Mouse (Mus musculus) embryonic facial prominence, embryonic 11.5 days (tissue): ENCODE data around the gene Gm20388. TPM values are rescaled to one million over a fixed set of nuclear protein-coding genes. Genes with fewer than 3 reads are reported as not detected.

Source experiments
- ATAC-seq: fragments of 200-750 bp; cut with Nextera tagmentation; replicated peaks from 2 replicates; pipeline ENCODE4 v1.8.0; 2017; ENCODE audit warnings: low read depth; ENCODE audit not compliant: insufficient number of reproducible peaks, low FRiP score, low TSS enrichment
- DNase-seq: peaks from one replicate; pipeline ENCODE4 v3.0.0-alpha.2; 2015; ENCODE audit warnings: low spot score
- H3K27ac ChIP-seq: fragments of 300-500 bp; sonication (generic); replicated peaks from 2 replicates; pipeline ENCODE4 v1.5.1; 2014; ENCODE audit warnings: mild to moderate bottlenecking, low read depth, low read length, control low read depth
- H3K27me3 ChIP-seq: fragments of 300-500 bp; sonication (generic); 2 replicates; pipeline ENCODE4 v1.6.1; 2014; ENCODE audit warnings: mild to moderate bottlenecking, low read length, moderate library complexity, mixed read lengths; ENCODE audit not compliant: control insufficient read depth, insufficient read depth
- H3K36me3 ChIP-seq: fragments of 300-500 bp; sonication (generic); replicated peaks from 2 replicates; pipeline ENCODE4 v1.6.1; 2014; ENCODE audit warnings: low read depth, mild to moderate bottlenecking, low read length, moderate library complexity, mixed read lengths; ENCODE audit not compliant: control insufficient read depth, insufficient read depth
- H3K4me1 ChIP-seq: fragments of 300-500 bp; sonication (generic); 2 replicates; pipeline ENCODE4 v1.6.1; 2014; ENCODE audit warnings: low read length, mixed read lengths; ENCODE audit not compliant: control insufficient read depth, insufficient read depth
- H3K4me2 ChIP-seq: fragments of 300-500 bp; sonication (generic); 2 replicates; pipeline ENCODE4 v1.6.1; 2014; ENCODE audit warnings: low read depth, mild to moderate bottlenecking, control low read depth, low read length, moderate library complexity
- H3K4me3 ChIP-seq: fragments of 300-500 bp; sonication (generic); 2 replicates; pipeline ENCODE4 v1.5.1; 2014; ENCODE audit warnings: low read depth, low read length, control low read depth
- H3K9ac ChIP-seq: fragments of 300-500 bp; sonication (generic); replicated peaks from 2 replicates; pipeline ENCODE4 v1.6.1; 2014; ENCODE audit warnings: mild to moderate bottlenecking, control low read depth, low read length
- H3K9me3 ChIP-seq: fragments of 300-500 bp; sonication (generic); replicated peaks from 2 replicates; pipeline ENCODE4 v1.6.1; 2016; ENCODE audit warnings: mild to moderate bottlenecking, low read length, inconsistent platforms, mixed read lengths; ENCODE audit not compliant: control insufficient read depth
- WGBS: fragments of 180-500 bp; shearing (Covaris S2); extraction: QIAGEN DNeasy Blood & Tissue Kit; methylation state at CpG from one replicate; pipeline ENCODE4 v1.1.7; 2014; 5-methylcytosine and 5-hydroxymethylcytosine counted together
- polyA plus RNA-seq: library from polyadenylated mRNA; unstranded; fragments of >200 nt; fragmentation: Nextera tagmentation; extraction: Ambion mirVana; gene quantifications from 2 replicates; pipeline ENCODE4 v1.2.1, GENCODE M21; 2014

Gene Gm20388
- polyA plus RNA-seq, 1 experiment from 2014 or later = 3.1 TPM

DNA sequence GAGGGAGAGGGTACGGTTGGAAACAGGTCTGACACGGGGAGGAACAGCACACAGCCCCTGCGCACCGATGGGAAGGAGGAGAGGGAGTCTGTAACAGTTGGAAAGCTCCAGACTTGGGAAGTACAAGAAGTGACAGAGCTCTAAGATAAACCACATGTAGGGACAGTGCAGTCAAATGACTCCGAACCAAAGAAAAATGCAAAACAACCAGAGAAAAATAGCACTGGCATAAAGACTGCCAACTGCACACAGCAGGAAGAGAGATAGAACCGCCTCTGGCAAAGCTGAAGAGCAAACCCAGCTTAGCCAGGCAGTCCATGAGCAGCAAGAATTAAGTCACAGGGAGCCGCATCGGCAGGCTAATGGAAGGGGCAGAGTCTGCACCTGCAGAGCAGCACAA, 1712.4 kb downstream of the Gm20388 start:
- 87% methylated on average over 8 of the region's 8 CpGs for WGBS

DNA sequence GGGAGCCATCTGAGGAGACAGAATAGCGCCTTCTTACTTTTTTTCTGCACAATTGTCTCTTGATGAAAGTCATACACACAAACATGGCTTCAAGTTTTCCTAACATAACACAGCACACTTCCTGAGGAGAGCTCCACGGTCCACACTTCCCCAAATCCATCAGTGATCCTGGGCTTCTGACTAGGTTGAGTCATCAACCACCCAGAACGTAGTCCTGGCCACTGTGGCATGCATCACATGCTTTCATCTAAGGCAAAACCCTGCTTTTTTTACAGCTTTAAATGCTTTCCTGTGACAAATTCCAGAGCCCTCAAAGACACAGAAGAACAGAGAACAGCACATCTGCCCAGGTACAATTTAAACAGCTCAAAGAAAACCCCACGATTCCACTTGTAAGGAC, 1718.0 kb downstream of the Gm20388 start:
- Histone ChIP-seq H3K4me1 (no peaks in the 10 kb centered on the region), H3K27ac (no peak overlapping the region), H3K4me3 (no peak overlapping the region), H3K9me3 (no peaks in the 10 kb centered on the region), H3K9ac (no peak overlapping the region), H3K27me3 (no peaks in the 10 kb centered on the region), H3K4me2 (no peak overlapping the region), H3K36me3 (no peaks in the 10 kb centered on the region)
- 83% methylated on average over 4 of the region's 4 CpGs for WGBS
- DNase-seq = no peak
- ATAC-seq = no peak

More for the DNA sequence above, 1712.4 kb downstream of the Gm20388 start:
- Histone ChIP-seq H3K9me3 (no peaks in the 10 kb centered on the region), H3K36me3 (no peaks in the 10 kb centered on the region), H3K9ac (no peak overlapping the region), H3K27me3 (no peaks in the 10 kb centered on the region), H3K4me3 (no peak overlapping the region), H3K4me2 (no peak overlapping the region), H3K4me1 (no peaks in the 10 kb centered on the region), H3K27ac (no peak overlapping the region)
- ATAC-seq = no peak
- DNase-seq = no peak

DNA sequence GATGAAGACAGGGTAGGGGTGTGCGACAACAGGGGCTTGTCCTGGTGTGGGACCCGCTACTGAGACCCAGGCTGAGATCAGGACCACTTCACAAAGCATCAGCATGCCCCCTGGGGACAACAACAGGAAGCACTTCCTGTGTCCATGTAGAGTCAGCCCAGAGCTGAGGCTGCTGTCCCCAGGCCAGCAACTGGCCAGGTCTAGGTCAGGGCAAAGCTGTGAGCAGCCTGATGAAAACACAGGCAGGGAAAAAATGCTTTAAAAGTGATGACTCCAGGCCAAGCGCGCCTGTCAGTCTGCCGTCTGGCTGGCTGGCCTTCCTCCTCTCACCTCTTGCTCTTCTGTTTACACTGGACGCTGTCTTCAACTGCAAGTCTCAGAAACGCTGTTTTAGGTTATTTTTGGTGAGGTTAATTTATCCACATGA, 1721.0 kb downstream of the Gm20388 start:
- no peak overlapping the region for H3K9ac ChIP-seq
- no peaks in the 10 kb centered on the region for H3K4me1 ChIP-seq
- WGBS = 47% methylated on average over 7 of the region's 7 CpGs
- no peak overlapping the region for H3K4me3 ChIP-seq
- ATAC-seq (peak; percentile 58; the same call in 1 of the 2 replicates), DNase-seq (no peak)
- no peak overlapping the region for H3K4me2 ChIP-seq
- H3K9me3 ChIP-seq = no peaks in the 10 kb centered on the region
- H3K27ac ChIP-seq = no peak overlapping the region
- no peaks in the 10 kb centered on the region for H3K36me3 ChIP-seq
- H3K27me3 ChIP-seq = no peaks in the 10 kb centered on the region

DNA sequence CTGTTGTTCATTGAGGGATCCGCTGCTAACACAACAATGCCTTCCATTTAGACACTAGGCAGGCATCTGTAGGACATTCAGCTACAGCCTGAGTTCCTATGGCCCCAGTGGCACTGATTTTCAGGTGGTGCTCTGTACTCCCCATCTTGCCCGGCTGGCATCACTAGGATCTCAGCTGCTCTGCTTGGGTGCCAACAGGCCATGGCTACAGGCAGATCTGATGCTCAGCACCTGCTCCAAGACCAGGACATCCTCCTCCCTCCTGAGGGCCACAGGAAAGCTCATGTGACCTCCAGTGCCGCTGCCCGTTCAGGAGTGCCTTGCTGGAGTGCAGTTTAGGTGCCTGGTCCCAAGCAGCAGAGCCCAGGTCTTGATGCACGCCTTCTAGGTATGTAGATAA, 1721.8 kb downstream of the Gm20388 start:
- H3K4me2 ChIP-seq = no peak overlapping the region
- no peaks in the 10 kb centered on the region for H3K36me3 ChIP-seq
- DNase-seq (no peak), ATAC-seq (no peak)
- H3K27me3 ChIP-seq = no peaks in the 10 kb centered on the region
- no peak overlapping the region for H3K27ac ChIP-seq
- WGBS = 68% methylated on average over 5 of the region's 5 CpGs
- H3K9ac ChIP-seq = no peak overlapping the region
- H3K4me1 ChIP-seq = no peaks in the 10 kb centered on the region
- no peaks in the 10 kb centered on the region for H3K9me3 ChIP-seq
- no peak overlapping the region for H3K4me3 ChIP-seq

DNA sequence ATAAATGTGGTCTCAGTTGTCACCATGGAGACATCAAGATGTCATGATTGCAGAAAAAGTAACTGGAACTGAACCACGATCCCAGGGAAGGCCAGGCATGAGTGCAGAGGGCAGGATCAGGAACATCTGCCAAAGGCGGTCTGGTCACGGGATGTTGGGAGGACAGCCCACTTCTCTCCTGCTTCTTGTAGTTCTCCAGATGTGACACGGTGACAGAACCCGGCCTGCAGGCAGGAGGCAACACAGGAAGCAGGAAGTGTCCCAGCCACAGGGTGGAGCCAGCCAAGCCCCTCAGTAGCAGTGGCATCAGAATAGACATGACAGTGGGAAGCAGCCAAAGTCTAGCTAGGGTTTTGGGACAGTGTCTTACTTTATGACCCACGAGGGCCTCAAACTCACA, 1724.9 kb downstream of the Gm20388 start:
- Histone ChIP-seq H3K4me2 (no peak overlapping the region), H3K36me3 (no peaks in the 10 kb centered on the region), H3K27ac (0 out of 2 replicates have a peak overlapping the region, but pooled peaks have one; percentile 20), H3K4me3 (no peak overlapping the region), H3K27me3 (no peaks in the 10 kb centered on the region), H3K4me1 (no peaks in the 10 kb centered on the region), H3K9me3 (no peaks in the 10 kb centered on the region), H3K9ac (no peak overlapping the region)
- ATAC-seq = no peak
- WGBS = 55% methylated on average over 6 of the region's 6 CpGs
- no peak for DNase-seq

DNA sequence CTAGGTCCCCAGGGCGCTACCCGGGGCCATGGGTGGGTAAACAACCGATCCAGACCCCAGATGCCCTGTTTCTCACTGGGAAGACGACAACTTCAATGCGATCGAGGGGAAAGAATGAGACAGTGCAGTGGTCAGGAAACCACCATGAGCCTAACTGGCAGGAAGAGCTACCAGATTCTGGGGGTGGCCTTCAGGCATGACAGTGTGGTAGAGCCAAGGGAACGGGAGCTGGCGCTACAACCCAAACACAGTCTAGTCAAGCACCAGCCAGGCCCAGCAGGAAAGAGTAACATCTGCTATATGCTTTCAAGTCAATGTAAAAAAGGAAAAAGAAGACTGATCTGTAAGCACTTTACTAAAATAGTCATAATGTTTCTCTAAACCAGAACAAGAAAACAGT, 1725.5 kb downstream of the Gm20388 start:
- Histone ChIP-seq H3K27me3 (no peaks in the 10 kb centered on the region), H3K9ac (no peak overlapping the region), H3K4me2 (no peak overlapping the region), H3K4me1 (no peaks in the 10 kb centered on the region), H3K4me3 (no peak overlapping the region), H3K36me3 (no peaks in the 10 kb centered on the region), H3K27ac (0 out of 2 replicates have a peak overlapping the region, but pooled peaks have one; percentile 20), H3K9me3 (no peaks in the 10 kb centered on the region)
- DNase-seq (no peak), ATAC-seq (no peak)
- WGBS = 80% methylated on average over 8 of the region's 8 CpGs

DNA sequence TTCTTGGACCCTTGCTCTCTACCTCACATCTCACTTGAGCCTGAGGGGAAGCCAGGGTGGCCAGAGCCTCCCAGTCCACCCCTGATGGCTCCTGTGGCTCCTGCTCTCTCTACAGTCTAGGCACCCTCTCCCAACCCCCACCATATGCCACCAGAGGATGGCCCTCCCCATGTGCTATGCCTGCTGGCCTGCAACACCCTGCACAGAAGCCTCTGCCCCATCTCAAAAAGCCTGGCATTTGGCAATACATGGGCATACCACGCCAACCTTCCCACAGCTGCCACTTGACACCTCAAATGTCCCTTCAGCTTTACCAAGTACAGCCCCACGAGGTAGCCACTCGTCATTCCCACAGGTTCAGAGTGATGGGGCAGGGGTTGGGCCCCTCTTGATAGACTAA, 1732.2 kb downstream of the Gm20388 start:
- Histone ChIP-seq H3K4me2 (no peak overlapping the region), H3K27me3 (no peaks in the 10 kb centered on the region), H3K4me1 (no peaks in the 10 kb centered on the region; the same call in 1 of the 2 replicates), H3K4me3 (no peak overlapping the region), H3K36me3 (no peaks in the 10 kb centered on the region), H3K9me3 (no peaks in the 10 kb centered on the region), H3K27ac (no peak overlapping the region), H3K9ac (no peak overlapping the region)
- DNase-seq = no peak
- 84% methylated on average over 3 of the region's 3 CpGs for WGBS
- ATAC-seq = no peak

DNA sequence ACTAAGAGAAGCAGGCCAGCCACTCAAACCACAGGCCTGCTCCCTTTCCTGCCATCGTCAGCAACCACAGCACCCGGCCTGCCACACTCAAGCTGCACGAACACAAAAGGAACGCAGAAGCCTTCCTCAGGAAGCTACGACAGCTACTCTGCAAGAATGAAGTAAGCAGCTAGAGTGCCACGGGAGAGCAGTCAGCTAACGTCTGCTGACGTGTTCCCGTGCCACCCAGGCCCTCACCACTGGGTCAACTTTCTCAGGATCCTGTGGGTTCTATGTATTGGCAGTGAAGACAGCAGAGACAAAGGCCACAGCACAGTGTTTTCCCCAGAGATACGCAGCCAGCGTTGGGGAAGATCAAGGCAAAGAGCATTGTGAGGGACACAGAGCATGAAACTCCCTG, 1732.7 kb downstream of the Gm20388 start:
- ATAC-seq = no peak
- Histone ChIP-seq H3K9me3 (no peaks in the 10 kb centered on the region), H3K36me3 (no peaks in the 10 kb centered on the region), H3K9ac (no peak overlapping the region), H3K4me2 (no peak overlapping the region), H3K27me3 (no peaks in the 10 kb centered on the region), H3K4me1 (no peaks in the 10 kb centered on the region; the same call in 1 of the 2 replicates), H3K27ac (no peak overlapping the region), H3K4me3 (no peak overlapping the region)
- DNase-seq = no peak
- WGBS = 78% methylated on average over 11 of the region's 11 CpGs
